Mouse (Mus musculus) T-helper 17 cell (primary cell): ENCODE data around the gene Ldha.
"Not testable (repeated sequence)": the region's sequence is repeated elsewhere in the genome, so short reads cannot be mapped to it uniquely, and the experiment has no call there.

Source experiments
- in situ Hi-C, 2 experiments: fragments of 300-600 bp; cut with MboI, MseI; formaldehyde crosslinking; loops; 1 replicate in 1 of 2; 2 replicates in 1 of 2; pipeline ENCODE4 v1.15.1; 2025; ENCODE audit warnings: high pct_unique_total_duplicates in 2 of 2

Ldha gene

DNA sequence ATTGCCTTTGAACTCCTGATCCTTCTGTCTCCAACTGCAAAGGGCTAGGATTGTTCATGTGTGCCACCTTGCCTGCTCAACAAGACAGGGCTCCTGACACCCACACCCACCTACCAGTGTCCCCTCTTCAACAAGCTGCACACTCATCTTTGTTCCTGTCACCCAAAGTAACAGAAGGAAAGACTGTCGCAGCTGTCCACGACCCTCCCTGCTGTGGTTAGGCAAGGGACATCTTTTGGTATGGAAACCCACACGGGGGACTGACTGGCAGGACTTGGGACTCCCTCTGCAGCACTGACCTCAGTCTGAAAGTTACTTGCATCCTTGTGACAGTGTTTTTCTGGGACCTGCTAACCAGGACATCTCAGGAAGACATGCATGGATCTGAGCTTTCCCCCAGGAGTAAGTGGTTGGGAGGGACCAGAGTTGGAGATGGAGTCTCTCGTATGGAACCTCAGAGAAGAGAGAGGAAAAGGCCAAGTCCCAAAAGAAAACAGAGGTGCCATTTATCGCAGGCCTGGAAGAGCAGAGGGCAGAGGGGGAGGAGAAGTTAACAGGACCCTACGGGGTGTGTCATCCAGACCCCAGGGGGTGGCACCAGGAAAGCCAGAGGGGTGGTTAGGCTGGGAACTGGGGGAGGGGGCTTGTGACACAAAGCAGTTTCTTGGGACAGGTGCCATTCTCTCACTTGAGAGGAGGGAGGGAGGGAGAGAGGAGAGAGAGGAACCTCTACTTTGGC lies at the start of gene Ldha:
Gene Ldha, plus strand, starts transcription at position 689 of the 739 bp plus-strand sequence.
- in situ Hi-C loops: loop anchor here (25.0 kb wide), 1 partner anchor 1829 kb away; the partner anchor contains the start of genes Rras (in 2 of the 2) and Scaf1 (in 2 of the 2)

- in situ Hi-C loops: loop anchor here in 1 of 2 experiments (25.0 kb wide), 1 partner anchor 1407 kb away; the partner anchor contains the start of gene Snrnp70
Measured at GRCm38 (mm10) chr7:46793871-46794270, 47.4 kb upstream of the Ldha start.

DNA sequence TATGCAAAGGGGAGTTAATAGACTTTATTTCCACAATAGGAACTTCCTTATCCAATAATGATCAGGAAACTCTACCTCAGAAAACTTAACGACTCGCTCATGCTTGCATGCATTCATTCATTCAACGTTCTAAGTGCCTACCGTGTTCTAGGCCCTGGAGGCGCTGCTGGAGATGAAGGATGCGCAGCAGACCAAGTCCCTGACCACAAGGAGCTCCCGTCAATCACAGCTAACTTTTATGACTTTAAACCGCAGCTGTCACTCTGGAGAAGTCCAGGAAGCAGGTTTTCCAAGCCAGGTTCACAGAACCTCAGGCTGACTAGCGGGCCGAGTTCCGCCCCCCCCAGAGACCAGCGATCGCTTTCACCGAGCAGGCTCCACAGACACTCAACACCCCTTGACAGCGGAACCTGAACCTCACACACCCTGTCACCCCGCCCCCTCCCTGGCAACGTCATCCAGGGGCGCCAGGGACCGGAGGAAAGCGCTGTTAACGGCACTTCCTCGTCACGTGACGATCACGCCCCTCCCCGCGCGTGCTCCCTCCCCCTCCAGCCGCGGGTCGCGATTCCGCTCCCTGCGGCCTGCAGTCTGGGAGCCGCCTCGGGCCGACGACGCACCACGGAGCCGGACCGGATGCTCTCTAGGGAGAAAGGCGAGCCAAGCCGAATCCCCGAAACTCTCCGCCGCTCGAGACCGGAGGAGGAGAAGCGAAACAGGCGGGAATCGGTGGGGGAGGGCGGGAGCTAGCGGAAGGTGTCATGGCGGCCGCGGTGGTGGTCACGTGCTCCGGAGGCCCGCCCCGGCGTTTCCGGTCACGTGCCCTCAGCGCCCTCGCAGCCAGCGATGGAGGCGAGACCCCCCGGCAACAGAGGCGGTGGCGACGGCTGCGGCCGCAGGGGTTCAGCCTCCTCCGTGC lies 45.7 kb upstream of the Ldha start, which contains the start of the genes Hps5 and Gtf2h1:
Gene Hps5, minus strand, starts transcription at position 778 of the 919 bp plus-strand sequence.
Gene Gtf2h1, plus strand, starts transcription at position 817 of the 919 bp plus-strand sequence.
- in situ Hi-C loops: loop anchor here (5.0 to 25.0 kb wide), 2 partner anchors 52 to 1408 kb away; partner anchors contain the start of gene Snrnp70 (in 1 of the 2)

DNA sequence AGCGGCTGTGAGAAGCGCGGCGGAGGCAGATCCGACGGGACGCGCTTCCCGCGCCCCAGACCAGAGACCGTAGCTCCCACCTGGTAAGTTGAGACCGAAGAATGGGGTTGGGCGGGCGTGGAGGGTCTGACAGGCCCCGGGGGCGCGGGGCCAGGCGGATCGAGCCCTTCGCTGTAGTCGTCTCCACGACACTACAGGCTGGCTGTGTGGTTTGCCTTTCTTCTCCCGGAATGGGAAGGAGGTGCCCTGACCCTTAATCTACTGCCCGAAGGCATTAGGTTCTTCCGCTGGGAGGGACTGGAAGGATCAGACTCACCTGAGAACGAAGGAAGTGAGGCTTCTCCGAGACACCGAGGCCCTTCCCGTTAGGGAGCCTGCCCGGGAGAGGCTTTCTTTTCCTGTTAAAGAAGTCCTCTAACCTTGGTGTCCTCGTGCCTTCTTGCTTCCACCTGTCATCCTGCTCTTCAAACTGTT lies 45.0 kb upstream of the Ldha start:
- in situ Hi-C loops: loop anchor here (5.0 to 25.0 kb wide), 2 partner anchors 51 to 1409 kb away; partner anchors contain the start of gene Snrnp70 (in 1 of the 2)

DNA sequence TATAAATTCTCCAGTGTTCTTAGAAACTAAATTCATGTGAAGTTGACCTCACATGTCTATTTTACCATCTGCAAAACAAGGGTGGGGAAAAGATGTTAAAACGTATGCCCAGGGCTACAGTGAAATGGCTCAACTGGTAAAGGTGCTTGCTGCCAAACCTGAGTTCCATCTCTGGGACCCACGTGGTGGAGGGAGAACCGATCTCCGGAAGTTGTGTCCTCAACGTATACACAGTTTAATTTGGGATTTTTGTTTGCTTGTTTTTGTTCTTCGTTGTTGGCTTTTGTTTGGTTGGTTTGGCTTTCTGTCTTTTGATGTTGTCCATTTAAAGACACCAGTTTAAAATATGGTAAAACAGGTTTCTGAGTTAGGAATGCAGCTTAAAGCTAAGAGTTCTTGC lies 44.5 kb upstream of the Ldha start:
- in situ Hi-C loops: loop anchor here (5.0 to 25.0 kb wide), 2 partner anchors 51 to 1409 kb away; partner anchors contain the start of gene Snrnp70 (in 1 of the 2)

GRCm38 (mm10) chr7:46810325-46810724 lies 30.9 kb upstream of the Ldha start:
- in situ Hi-C loops: no loop called here

DNA sequence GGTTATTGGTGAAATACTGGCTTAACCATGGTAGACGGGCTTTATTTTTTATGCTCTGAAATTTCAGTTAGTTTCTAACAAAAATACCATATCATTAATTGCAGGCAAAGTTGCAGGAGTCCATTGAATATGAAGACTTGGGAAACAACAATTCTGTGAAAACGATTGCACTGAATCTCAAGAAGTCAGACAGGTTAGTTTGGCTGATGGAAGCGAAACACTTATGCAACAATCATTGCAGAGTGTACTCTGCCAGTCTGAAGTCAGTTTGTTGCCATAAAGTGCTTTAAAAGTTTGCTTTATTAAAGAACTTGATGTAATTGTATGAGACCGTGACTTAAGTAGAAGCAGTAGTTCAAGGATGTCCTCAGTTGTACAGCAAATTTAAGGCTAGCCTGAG lies 27.3 kb upstream of the Ldha start:
- in situ Hi-C loops: no loop called here

DNA sequence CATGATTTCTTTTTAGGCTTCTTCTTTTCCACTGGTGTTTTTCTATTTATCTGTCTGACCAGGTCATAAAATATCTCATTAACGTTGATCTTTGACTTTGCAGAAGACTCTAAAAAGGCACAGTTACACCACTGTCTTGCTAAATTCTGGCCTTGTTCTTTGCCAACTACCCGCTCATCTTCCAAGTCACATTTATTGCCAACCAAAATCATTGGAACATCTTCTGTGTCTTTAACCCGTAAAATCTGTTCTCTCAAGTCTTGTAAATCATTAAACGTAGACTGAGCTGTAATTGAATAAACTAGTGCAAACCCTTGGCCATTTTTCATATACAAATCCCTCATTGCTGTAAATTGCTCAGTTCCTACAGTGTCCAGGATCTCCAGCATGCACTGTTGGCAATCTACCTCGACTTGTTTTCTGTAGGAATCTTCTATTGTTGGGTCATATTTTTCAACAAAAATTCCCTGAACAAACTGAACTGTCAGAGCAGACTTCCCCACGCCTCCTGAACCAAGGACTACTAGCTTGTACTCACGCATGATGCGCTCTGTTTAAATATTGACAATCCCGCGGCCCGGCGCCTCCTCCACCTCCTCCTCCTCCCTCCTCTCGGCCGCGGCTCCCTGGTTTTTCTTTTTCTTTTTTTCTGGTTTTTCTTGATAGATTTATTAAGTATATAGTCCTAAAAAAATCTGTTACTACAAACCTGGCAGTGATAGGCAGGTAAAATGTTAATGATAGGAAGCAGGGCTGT lies 20.2 kb upstream of the Ldha start:
- in situ Hi-C loops: not testable (repeated sequence)

GRCm38 (mm10) chr7:46827046-46827802 lies 14.1 kb upstream of the Ldha start:
- in situ Hi-C loops: loop anchor here (25.0 kb wide), 1 partner anchor 1815 kb away; the partner anchor contains the start of genes Rras (in 2 of the 2) and Scaf1 (in 2 of the 2)

DNA sequence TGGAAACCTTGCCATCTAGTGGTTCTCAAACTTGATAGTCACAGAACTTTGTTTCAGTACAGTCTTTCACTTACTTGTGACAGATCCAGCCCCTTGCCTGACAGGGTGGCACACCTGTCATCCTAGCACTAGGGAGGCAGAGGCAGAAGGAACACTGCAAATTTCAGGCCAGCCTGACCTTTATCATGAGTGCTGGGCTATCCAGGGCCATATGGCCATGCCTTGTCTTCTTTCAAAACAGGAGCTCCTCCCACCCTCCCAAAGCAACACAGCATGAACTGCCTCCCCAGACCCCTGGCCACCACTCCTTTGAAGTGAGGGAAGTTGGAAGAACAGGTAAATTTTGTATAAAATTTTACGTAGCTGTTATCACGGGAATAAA lies 13.5 kb upstream of the Ldha start:
- in situ Hi-C loops: loop anchor here (25.0 kb wide), 1 partner anchor 1815 kb away; the partner anchor contains the start of genes Rras (in 2 of the 2) and Scaf1 (in 2 of the 2)

- in situ Hi-C loops: loop anchor here (25.0 kb wide), 1 partner anchor 1818 kb away; the partner anchor contains the start of genes Rras (in 2 of the 2) and Scaf1 (in 2 of the 2)
Measured at GRCm38 (mm10) chr7:46829911-46830310, 11.4 kb upstream of the Ldha start.

DNA sequence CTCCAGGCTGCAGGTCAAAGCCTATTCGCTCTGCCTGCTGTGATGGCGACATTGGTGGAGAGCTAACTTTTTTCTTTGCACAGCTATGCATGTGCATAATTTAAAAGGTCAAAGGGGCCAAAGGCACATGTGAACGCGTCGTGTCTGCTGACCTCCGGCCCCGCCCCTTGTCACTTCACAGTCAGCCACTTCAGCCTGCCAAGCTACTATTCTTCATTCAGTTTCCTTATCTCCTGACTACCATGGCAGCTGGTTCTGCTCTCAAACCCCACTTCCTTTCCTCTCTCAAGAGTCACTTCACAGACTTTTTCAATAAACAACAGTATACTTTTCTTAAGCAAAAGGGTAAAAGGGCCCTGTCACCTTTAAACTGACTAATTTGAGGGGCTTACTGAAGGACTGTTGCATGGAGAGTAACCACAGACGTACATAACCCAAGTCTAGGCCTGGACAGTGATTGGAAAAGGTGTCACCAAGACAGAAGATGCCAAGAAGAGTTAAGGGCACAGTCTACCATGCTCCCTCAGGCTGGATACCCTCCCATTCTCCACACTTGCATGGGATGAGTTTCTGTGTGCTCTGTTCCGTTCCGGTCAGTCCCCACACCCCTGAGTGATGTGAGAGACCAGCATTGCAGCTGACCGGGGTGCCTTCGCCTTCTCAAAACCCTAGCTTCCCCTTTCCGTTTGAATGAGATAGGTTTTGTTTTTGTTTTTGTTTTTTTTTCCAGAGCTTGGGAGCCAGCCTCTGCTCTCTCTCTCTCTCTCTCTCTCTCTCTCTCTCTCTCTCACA lies 10.3 kb upstream of the Ldha start:
- in situ Hi-C loops: loop anchor here (25.0 kb wide), 1 partner anchor 1819 kb away; the partner anchor contains the start of genes Rras (in 2 of the 2) and Scaf1 (in 2 of the 2)

DNA sequence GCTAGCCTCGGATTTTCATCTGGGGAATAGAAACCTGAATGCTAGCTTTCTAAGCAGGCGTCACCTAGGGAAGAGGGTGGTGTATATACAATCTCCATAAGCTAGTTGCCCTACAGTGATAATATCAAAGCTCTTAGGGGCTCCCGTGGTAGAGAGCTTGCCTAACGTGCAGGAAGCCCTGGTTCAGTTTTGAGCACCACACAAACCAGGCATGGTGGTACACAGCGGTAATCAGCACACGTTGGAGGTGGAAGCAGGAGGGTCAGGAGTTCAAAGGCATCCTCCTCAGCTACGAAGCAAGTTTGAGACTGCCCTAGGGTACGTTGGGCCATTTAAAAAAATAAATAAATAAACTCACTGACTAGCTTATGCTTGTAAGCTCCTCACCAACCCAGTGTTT lies 9.6 kb upstream of the Ldha start:
- in situ Hi-C loops: loop anchor here (25.0 kb wide), 1 partner anchor 1819 kb away; the partner anchor contains the start of genes Rras (in 2 of the 2) and Scaf1 (in 2 of the 2)

GRCm38 (mm10) chr7:46832112-46832810 lies 9.0 kb upstream of the Ldha start:
- in situ Hi-C loops: loop anchor here (25.0 kb wide), 1 partner anchor 1820 kb away; the partner anchor contains the start of genes Rras (in 2 of the 2) and Scaf1 (in 2 of the 2)

- in situ Hi-C loops: loop anchor here (25.0 kb wide), 1 partner anchor 1821 kb away; the partner anchor contains the start of genes Rras (in 2 of the 2) and Scaf1 (in 2 of the 2)
Measured at GRCm38 (mm10) chr7:46833266-46833665, 8.0 kb upstream of the Ldha start.

DNA sequence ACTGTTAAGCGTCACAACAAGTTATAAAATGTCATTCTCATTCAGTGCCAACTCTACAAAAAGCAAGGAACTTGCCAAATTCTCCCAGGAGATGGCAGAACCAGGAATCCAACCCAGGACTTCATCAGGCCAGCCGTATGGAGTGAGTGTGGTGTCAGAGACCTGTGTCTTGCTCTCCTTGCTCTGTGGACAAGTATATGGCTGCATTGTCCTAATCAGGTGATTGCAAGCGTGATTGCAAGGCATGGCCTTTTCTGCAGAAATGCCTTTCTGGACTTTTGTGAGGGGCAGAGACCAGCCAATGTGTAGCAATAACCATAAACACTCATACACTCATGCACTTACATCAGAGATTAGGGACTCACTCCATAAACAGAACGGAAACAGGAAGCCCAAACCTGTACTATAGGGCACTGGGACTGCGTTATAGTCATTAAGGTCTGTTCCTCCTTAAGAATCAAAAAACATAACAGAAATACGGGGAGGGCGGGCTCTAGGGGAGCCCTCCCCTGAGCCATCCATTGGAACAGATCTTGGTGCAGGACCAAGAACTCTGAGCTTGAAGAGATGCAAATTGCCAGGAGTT lies 7.5 kb upstream of the Ldha start:
- in situ Hi-C loops: loop anchor here (25.0 kb wide), 1 partner anchor 1821 kb away; the partner anchor contains the start of genes Rras (in 2 of the 2) and Scaf1 (in 2 of the 2)

GRCm38 (mm10) chr7:46834994-46835610 lies 6.2 kb upstream of the Ldha start:
- in situ Hi-C loops: loop anchor here (25.0 kb wide), 1 partner anchor 1823 kb away; the partner anchor contains the start of genes Rras (in 2 of the 2) and Scaf1 (in 2 of the 2)
